In the genomic region with DNA sequence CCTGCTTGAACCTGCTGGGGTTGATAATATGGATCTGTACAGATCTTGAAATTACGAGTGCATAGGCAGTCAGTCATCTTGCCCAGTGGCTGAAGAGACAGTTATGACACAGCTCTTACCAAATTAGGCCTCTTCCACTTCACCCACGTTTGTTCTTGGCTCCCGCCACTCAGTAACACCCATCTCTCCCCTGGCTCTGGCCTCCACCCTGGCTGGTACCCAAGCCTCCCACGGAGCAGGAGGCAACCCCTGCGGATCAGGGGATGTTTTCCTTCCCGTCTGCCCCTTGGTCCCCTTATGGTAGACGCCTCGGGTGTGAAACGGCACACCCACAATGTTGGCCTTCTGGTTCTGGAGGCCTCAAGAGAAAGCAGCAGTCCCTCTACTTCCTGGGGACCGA, we compare ENCODE assay signal across 15 mouse cellular contexts.
DNase-seq lines count a peak whose midpoint lies in the region; ATAC-seq and TF ChIP-seq lines count a peak whose summit lies in the region.
"Had no signal": no experiment of that assay in that cellular context is flagged by ENCODE, and none has a peak within 500 bp of the region (broad histone marks: within the 10 kb centered on the region; RNA-seq: fewer than 3 reads in every experiment).

No protein-coding gene starts in this region.

- H3K27me3 ChIP-seq in heart, embryonic 11.5 days (ENCODE audit: control insufficient read depth, insufficient read depth, low read length) = peaks cover 29% of the 10 kb centered on the region
- no peaks in the 10 kb centered on the region for H3K27me3 ChIP-seq in midbrain, postnatal 0 days (ENCODE audit: insufficient read depth, low read length)
- H3K27me3 ChIP-seq: Patski had no signal

- H3K9me3 ChIP-seq in heart, embryonic 11.5 days (replicated peaks; ENCODE audit: control insufficient read depth, low read length) = no peaks in the 10 kb centered on the region
- H3K9me3 ChIP-seq in midbrain, postnatal 0 days (ENCODE audit: low read length) = no peaks in the 10 kb centered on the region
- H3K9me3 ChIP-seq: embryonic facial prominence, embryonic 13.5 days had no signal

- peak; percentile 95 for DNase-seq in heart, adult 11 months
- DNase-seq in 3134 (ENCODE audit: extremely low read depth, insufficient read length, low spot score) = peak; percentile 15
- DNase-seq in heart, adult 8-10 months (ENCODE audit: low spot score) = peak; percentile 18
- DNase-seq in lung, postnatal 10 days = peak; percentile 45
- no peak for DNase-seq in adrenal gland, postnatal 4 days (ENCODE audit: low spot score in 2 of 2)
- DNase-seq in neural tube, embryonic 10.5 days (ENCODE audit: extremely low spot score, low spot score) = no peak
- no peak for DNase-seq in midbrain, postnatal 0 days (ENCODE audit: low spot score)
- DNase-seq: cerebellum, adult 9-10 months; right cerebral cortex, postnatal 4 days had no signal

- no peaks in the 10 kb centered on the region for H3K36me3 ChIP-seq in heart, embryonic 11.5 days (ENCODE audit: control insufficient read depth, insufficient read depth, low read length)
- H3K36me3 ChIP-seq in midbrain, postnatal 0 days (ENCODE audit: insufficient read depth, low read length) = no peaks in the 10 kb centered on the region
- H3K36me3 ChIP-seq: embryonic facial prominence, embryonic 13.5 days had no signal

- TF ChIP-seq CTCF in midbrain, postnatal 0 days (IDR thresholded peaks at IDR 0.05) = no peak

- ATAC-seq in heart, embryonic 11.5 days (replicated peaks; ENCODE audit: insufficient number of reproducible peaks, low FRiP score, low TSS enrichment) = no peak
- ATAC-seq in midbrain, postnatal 0 days (ENCODE audit: low FRiP score) = no peak
- ATAC-seq: CD4-positive, CD25-positive, alpha-beta regulatory T cell, adult 4 months; intestine, postnatal 0 days; Patski had no signal

- H3K4me2 ChIP-seq in heart, embryonic 11.5 days = no peak overlapping the region
- no peak overlapping the region for H3K4me2 ChIP-seq in midbrain, postnatal 0 days (ENCODE audit: low read depth, low read length, poor library complexity, severe bottlenecking)
- H3K4me2 ChIP-seq: embryonic facial prominence, embryonic 13.5 days; liver, embryonic 11.5 days had no signal

- H3K27ac ChIP-seq in heart, embryonic 11.5 days (ENCODE audit: low read depth, low read length) = no peak overlapping the region
- no peak overlapping the region for H3K27ac ChIP-seq in midbrain, postnatal 0 days (ENCODE audit: low read depth, low read length)
- H3K27ac ChIP-seq: embryonic facial prominence, embryonic 13.5 days had no signal

- WGBS in heart, embryonic 11.5 days (ENCODE audit: insufficient replicate concordance) = 48% methylated on average over 10 of the region's 10 CpGs
- 75% methylated on average over 10 of the region's 10 CpGs for WGBS in midbrain, postnatal 0 days

- no peak overlapping the region for H3K9ac ChIP-seq in heart, embryonic 11.5 days (ENCODE audit: low read depth, low read length)
- no peak overlapping the region for H3K9ac ChIP-seq in midbrain, postnatal 0 days (replicated peaks; ENCODE audit: low read length, poor library complexity, severe bottlenecking)
- H3K9ac ChIP-seq: embryonic facial prominence, embryonic 13.5 days had no signal

- H3K4me3 ChIP-seq in heart, embryonic 11.5 days (ENCODE audit: low read depth, low read length) = no peak overlapping the region
- no peak overlapping the region for H3K4me3 ChIP-seq in midbrain, postnatal 0 days (ENCODE audit: low read depth, low read length)
- H3K4me3 ChIP-seq: embryonic facial prominence, embryonic 13.5 days had no signal

- H3K4me1 ChIP-seq in heart, embryonic 11.5 days (ENCODE audit: control insufficient read depth, insufficient read depth, low read length) = peaks cover 4% of the 10 kb centered on the region; the same call in 1 of the 2 replicates
- no peaks in the 10 kb centered on the region; the same call in 1 of the 2 replicates for H3K4me1 ChIP-seq in midbrain, postnatal 0 days (ENCODE audit: insufficient read depth, low read length)

Comparison
In these comparisons a context has a peak if more than half of its experiments do, and no peak if none do; other contexts are left out.
1. DNase-seq: peak in heart, adult 11 months (single experiment), 3134 (single experiment), heart, adult 8-10 months (single experiment) and lung, postnatal 10 days (single experiment); none in adrenal gland, postnatal 4 days (0 of 2), neural tube, embryonic 10.5 days (single experiment) and midbrain, postnatal 0 days (single experiment).